Mouse (Mus musculus) liver, embryonic 14.5 days (tissue): ENCODE measurements at regions not wholly inside any gene's neighbourhood (a gene's known extent, or its start where the extent isn't known, plus 50 kb on each side); places are given as distances from the start of the nearest gene placed in this dataset.

Experiments used
- ATAC-seq: fragments of 200-750 bp; cut with Nextera tagmentation; 2 replicates; pipeline ENCODE4 v1.8.0; 2017; ENCODE audit warnings: moderate number of reproducible peaks, mild to moderate bottlenecking, moderate library complexity; ENCODE audit not compliant: insufficient read depth
- DNase-seq, 3 experiments: peaks; one replicate each; pipeline ENCODE4 v3.0.0-alpha.2; 2012 to 2013; ENCODE audit warnings: low read depth in 3 of 3, low spot score in 3 of 3
- H3K27ac ChIP-seq: fragments of 300-500 bp; sonication (generic); 2 replicates; pipeline ENCODE4 v1.5.1; 2014; ENCODE audit warnings: moderate library complexity, mild to moderate bottlenecking, control low read depth, inconsistent platforms
- H3K27me3 ChIP-seq: fragments of 300-500 bp; sonication (generic); 2 replicates; pipeline ENCODE4 v1.6.1; 2014; ENCODE audit warnings: mild to moderate bottlenecking, low read length, moderate library complexity; ENCODE audit not compliant: control insufficient read depth, insufficient read depth
- H3K36me3 ChIP-seq: fragments of 300-500 bp; sonication (generic); replicated peaks from 2 replicates; pipeline ENCODE4 v1.6.1; 2014; ENCODE audit warnings: low read depth; ENCODE audit not compliant: control insufficient read depth, insufficient read depth
- H3K4me1 ChIP-seq, 2 experiments: fragments of 200-500 bp in 1 of 2; fragments of 300-500 bp in 1 of 2; sonication (generic) in 1 of 2; replicated peaks; 2 replicates each; pipeline ENCODE4 v1.6.1; 2012 to 2014; ENCODE audit warnings: antibody characterized with exemption in 1 of 2, inconsistent platforms in 1 of 2, low read length in 1 of 2; ENCODE audit not compliant: control insufficient read depth in 2 of 2, insufficient read depth in 2 of 2
- H3K4me2 ChIP-seq: fragments of 300-500 bp; sonication (generic); 2 replicates; pipeline ENCODE4 v1.6.1; 2014; ENCODE audit warnings: low read depth, mild to moderate bottlenecking, control low read depth, moderate library complexity
- H3K4me3 ChIP-seq, 2 experiments: fragments of 200-500 bp in 1 of 2; fragments of 300-500 bp in 1 of 2; sonication (generic) in 1 of 2; 2 replicates each; pipeline ENCODE4 v1.5.1; 2012 to 2014; ENCODE audit warnings: low read depth in 2 of 2, low read length in 2 of 2, mild to moderate bottlenecking in 2 of 2, control low read depth in 1 of 2, inconsistent platforms in 1 of 2, moderate library complexity in 1 of 2; ENCODE audit not compliant: insufficient read depth in 1 of 2
- H3K9ac ChIP-seq: fragments of 300-500 bp; sonication (generic); replicated peaks from 2 replicates; pipeline ENCODE4 v1.6.1; 2014; ENCODE audit warnings: mild to moderate bottlenecking, control low read depth, moderate library complexity
- H3K9me3 ChIP-seq: fragments of 300-500 bp; sonication (generic); 2 replicates; pipeline ENCODE4 v1.6.1; 2016; ENCODE audit warnings: low read length, mixed read lengths; ENCODE audit not compliant: control insufficient read depth
- CTCF ChIP-seq: IDR thresholded peaks from 2 replicates; pipeline ENCODE4 v1.5.1; 2016; ENCODE audit warnings: antibody characterized with exemption, low read depth, control low read depth
- EP300 ChIP-seq: IDR thresholded peaks from 2 replicates; pipeline ENCODE4 v1.6.1; 2016; ENCODE audit warnings: antibody characterized with exemption, low read depth
- WGBS: fragments of 180-500 bp; shearing (Covaris S2); extraction: QIAGEN DNeasy Blood & Tissue Kit; methylation state at CpG from one replicate; pipeline ENCODE4 v1.1.7; 2014; ENCODE audit not compliant: insufficient replicate concordance; 5-methylcytosine and 5-hydroxymethylcytosine counted together

DNA sequence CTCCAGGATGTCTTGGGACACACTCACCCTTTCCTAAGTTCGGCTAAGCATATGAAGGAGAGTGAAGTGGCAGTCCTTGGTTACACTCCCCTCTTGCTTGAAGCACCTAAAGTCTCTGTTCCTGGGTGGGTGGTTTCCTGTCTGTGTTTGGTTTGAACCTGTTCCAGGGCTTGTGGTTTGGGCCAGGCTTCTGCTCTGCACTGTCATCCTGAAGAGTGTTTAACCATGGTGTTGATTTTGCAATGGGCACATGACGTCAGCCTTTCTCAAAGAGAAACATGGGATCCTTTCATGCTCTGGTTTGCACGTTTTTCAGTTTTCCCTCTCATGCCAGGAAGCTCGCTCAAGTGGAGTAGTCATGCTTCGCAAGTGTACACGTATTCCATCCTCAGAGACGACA lies 119.8 kb downstream of the Btc start:
- H3K4me2 ChIP-seq: no peak overlapping the region
- H3K9ac ChIP-seq: no peak overlapping the region
- whole genome bisulfite sequencing: 40% methylated on average over 7 of the region's 7 CpGs
- peak in 1 of 3 experiments; percentile 7 for DNase-seq
- no peaks in the 10 kb centered on the region for H3K27me3 ChIP-seq
- TF ChIP-seq CTCF (no peak), EP300 (no peak)
- H3K4me3 ChIP-seq: no peak overlapping the region
- no peak overlapping the region for H3K27ac ChIP-seq
- no peak for ATAC-seq
- no peaks in the 10 kb centered on the region for H3K9me3 ChIP-seq
- H3K4me1 ChIP-seq: no peaks in the 10 kb centered on the region
- no peaks in the 10 kb centered on the region for H3K36me3 ChIP-seq

DNA sequence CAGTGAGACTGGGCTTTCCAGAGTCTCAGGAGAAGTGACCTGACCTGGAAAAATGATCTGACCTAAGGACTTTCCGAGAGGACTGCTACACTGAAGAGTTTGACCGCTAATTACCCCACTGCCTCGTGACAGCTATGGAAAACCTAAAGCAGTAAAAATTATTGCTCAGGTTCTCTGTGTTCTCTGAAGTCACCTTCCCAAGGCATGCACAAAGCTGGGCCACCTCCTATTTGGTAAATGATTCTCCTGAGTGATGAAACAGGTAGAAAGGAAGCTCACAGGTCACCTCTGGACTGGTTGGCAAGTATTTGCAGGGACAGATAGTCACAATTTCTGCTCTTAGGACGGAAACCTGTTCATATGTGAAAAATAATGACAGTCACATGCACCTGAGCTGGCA lies 109.7 kb downstream of the Btc start:
- Histone ChIP-seq H3K4me1 (no peaks in the 10 kb centered on the region), H3K4me3 (no peak overlapping the region), H3K9ac (no peak overlapping the region), H3K4me2 (no peak overlapping the region), H3K36me3 (no peaks in the 10 kb centered on the region), H3K27ac (no peak overlapping the region), H3K27me3 (no peaks in the 10 kb centered on the region), H3K9me3 (no peaks in the 10 kb centered on the region)
- TF ChIP-seq CTCF: no peak
- no peak for TF ChIP-seq EP300
- ATAC-seq: no peak
- no peak for DNase-seq
- 48% methylated on average over 4 of the region's 4 CpGs for WGBS

GRCm38 (mm10) chr5:91294957-91295356 lies 107.8 kb downstream of the Btc start:
- Histone ChIP-seq H3K27me3 (no peaks in the 10 kb centered on the region), H3K9me3 (no peaks in the 10 kb centered on the region), H3K36me3 (no peaks in the 10 kb centered on the region), H3K4me1 (no peaks in the 10 kb centered on the region), H3K4me3 (no peak overlapping the region), H3K9ac (no peak overlapping the region), H3K4me2 (no peak overlapping the region), H3K27ac (no peak overlapping the region)
- TF ChIP-seq EP300: no peak
- TF ChIP-seq CTCF: no peak
- DNase-seq: no peak
- ATAC-seq: no peak
- WGBS: 66% methylated on average over 3 of the region's 3 CpGs

DNA sequence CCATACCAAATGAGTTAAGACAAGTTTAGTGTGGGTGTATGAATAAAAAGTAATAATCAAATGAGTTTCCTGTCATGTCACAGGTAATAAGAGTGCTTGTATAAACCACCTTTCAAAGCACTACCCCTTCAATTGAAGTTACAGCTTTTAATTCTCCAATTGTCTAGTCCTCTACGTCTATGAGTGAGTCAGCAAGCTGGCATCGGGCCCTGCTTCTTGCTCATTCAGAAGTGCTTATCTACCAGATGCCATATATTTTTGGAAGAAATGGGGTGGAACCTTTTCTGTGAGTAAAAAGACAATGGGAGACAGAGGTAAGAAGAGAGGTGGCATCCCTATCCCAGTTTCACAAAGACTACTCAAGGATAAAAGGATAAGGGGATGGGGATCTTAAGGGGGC lies 105.7 kb downstream of the Btc start:
- Histone ChIP-seq H3K27me3 (no peaks in the 10 kb centered on the region), H3K4me2 (no peak overlapping the region), H3K4me1 (no peaks in the 10 kb centered on the region), H3K36me3 (no peaks in the 10 kb centered on the region), H3K4me3 (no peak overlapping the region), H3K9ac (no peak overlapping the region), H3K9me3 (no peaks in the 10 kb centered on the region), H3K27ac (no peak overlapping the region)
- 64% methylated on average over 2 of the region's 2 CpGs for WGBS
- no peak for DNase-seq
- TF ChIP-seq CTCF (no peak), EP300 (no peak)
- ATAC-seq: no peak

DNA sequence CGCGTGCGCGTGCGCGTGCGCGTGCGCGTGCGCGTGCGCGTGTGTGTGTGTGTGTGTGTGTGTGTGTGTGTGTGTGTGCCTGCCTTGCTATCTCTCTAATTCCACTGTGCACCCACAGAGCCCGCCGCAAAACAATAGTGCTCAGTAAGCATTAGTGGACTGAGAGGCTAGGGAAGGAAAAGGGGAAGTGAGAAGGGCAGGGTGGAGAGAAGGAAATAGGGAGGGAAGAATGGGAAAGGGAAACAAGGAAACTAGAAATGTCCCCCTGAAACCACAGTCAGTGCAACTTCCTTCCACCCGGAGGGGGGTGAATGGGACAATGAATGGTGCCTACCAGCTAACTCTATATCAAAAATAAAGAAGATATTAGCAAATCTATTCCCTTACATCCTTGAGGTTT lies 100.7 kb downstream of the Btc start:
- DNase-seq (no peak), ATAC-seq (no peak)
- no peaks in the 10 kb centered on the region for H3K36me3 ChIP-seq
- TF ChIP-seq EP300 (no peak), CTCF (no peak)
- no peaks in the 10 kb centered on the region for H3K9me3 ChIP-seq
- no peak overlapping the region for H3K4me3 ChIP-seq
- H3K4me2 ChIP-seq: no peak overlapping the region
- no peaks in the 10 kb centered on the region for H3K4me1 ChIP-seq
- no peak overlapping the region for H3K27ac ChIP-seq
- H3K9ac ChIP-seq: no peak overlapping the region
- no peaks in the 10 kb centered on the region for H3K27me3 ChIP-seq
- 63% methylated on average over 17 of the region's 17 CpGs for whole genome bisulfite sequencing

DNA sequence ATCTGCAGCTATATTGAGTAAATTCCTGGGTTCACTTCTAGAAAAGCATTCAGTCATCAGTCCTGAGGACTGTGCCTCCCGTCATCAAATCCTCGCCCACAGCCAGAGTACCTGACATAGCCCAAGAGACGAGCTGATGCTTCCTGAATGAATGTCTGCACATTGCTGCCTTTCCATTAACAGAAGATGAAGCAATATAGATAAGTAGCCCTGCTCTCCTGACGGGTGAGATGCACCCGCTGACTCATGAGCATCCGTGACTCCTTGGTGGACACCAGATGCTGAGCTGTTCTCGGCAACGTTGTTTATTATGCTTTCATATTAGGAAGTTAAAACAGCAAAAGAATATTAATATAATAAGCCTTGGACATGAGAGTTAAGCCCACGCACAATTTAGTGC lies 99.9 kb downstream of the Btc start:
- WGBS: 56% methylated on average over 9 of the region's 9 CpGs
- no peaks in the 10 kb centered on the region for H3K4me1 ChIP-seq

More for the DNA sequence above, 99.9 kb downstream of the Btc start:
- Histone ChIP-seq H3K36me3 (no peaks in the 10 kb centered on the region), H3K9ac (no peak overlapping the region), H3K9me3 (no peaks in the 10 kb centered on the region), H3K4me2 (no peak overlapping the region), H3K27ac (no peak overlapping the region), H3K4me3 (no peak overlapping the region), H3K27me3 (no peaks in the 10 kb centered on the region)
- ATAC-seq (no peak), DNase-seq (no peak)
- TF ChIP-seq EP300 (no peak), CTCF (no peak)
